7 mouse cellular contexts compared by ENCODE assay signal in the genomic region with DNA sequence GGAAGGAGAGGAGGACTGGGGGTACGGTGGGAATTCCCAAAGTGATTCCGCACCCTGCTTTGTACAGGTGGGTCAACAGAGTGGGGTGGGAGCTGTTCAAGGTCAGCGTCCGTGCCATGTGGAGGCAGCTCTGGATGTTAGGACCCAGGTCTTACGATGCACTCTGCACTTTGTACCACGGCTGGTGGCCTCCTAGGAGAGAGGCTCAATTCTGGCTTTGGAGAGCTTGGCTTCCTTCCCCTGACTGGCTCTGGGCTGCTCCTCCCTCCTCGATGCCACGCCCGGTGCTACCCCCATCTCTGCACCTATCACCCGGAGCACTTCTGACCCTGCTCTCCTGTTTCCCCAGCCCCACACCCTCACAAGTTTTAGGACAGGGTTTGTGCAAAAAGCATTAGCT. TPM values are rescaled to one million over a fixed set of nuclear protein-coding genes. Genes with fewer than 3 reads are reported as not detected.
A peak's percentile ranks its signal among the peaks of the same experiment; 100 is the strongest.
DNase-seq lines count a peak whose midpoint lies in the region; ATAC-seq and TF ChIP-seq lines count a peak whose summit lies in the region.

No protein-coding gene starts in this region.

- DNase-seq in spleen, adult 2 months (ENCODE audit: low read depth in 1 of 2, low spot score in 2 of 2), result no peak
- DNase-seq in spleen, postnatal 36 days (ENCODE audit: low spot score in 2 of 2), result no peak
- no peak for DNase-seq in forebrain, embryonic 11.5 days (ENCODE audit: low spot score)
- peak; percentile 56 for DNase-seq in kidney, postnatal 10 days
- DNase-seq in natural killer cell, adult 2 months (ENCODE audit: low spot score in 2 of 2), result no peak
- DNase-seq in layer of hippocampus, adult 18-20 months (ENCODE audit: low spot score in 2 of 2), result no peak

- peak overlapping the region; percentile 83 for H3K9ac ChIP-seq in forebrain, embryonic 11.5 days (ENCODE audit: low read length)
- peak overlapping the region; percentile 97 for H3K9ac ChIP-seq in midbrain, embryonic 15.5 days

- no peak for TF ChIP-seq CTCF in spleen, adult 2 months (IDR thresholded peaks at IDR 0.05; ENCODE audit: extremely low read depth, insufficient read depth, insufficient read length, insufficient replicate concordance)

- TF ChIP-seq POLR2A in spleen, adult 2 months (IDR thresholded peaks at IDR 0.05; ENCODE audit: low read depth, low read length), result no peak

- H3K4me3 ChIP-seq in spleen, adult 2 months (ENCODE audit: extremely low read depth, insufficient read depth, insufficient read length), result peak overlapping the region; percentile 24
- peak overlapping the region; percentile 77 for H3K4me3 ChIP-seq in forebrain, embryonic 11.5 days (ENCODE audit: low read depth, low read length)
- H3K4me3 ChIP-seq in midbrain, embryonic 15.5 days, result peak overlapping the region; percentile 88

- 15% methylated on average over 10 of the region's 10 CpGs for WGBS in spleen, adult 2 months
- WGBS in forebrain, embryonic 11.5 days, result 9% methylated on average over 10 of the region's 10 CpGs
- WGBS in midbrain, embryonic 15.5 days, result 2% methylated on average over 10 of the region's 10 CpGs

- H3K4me1 ChIP-seq in spleen, adult 2 months (ENCODE audit: control insufficient read depth, insufficient read depth, insufficient read length), result peaks cover 7% of the 10 kb centered on the region; the same call in 1 of the 2 replicates
- peaks cover 2% of the 10 kb centered on the region; the same call in 1 of the 2 replicates for H3K4me1 ChIP-seq in forebrain, embryonic 11.5 days (replicated peaks; ENCODE audit: control insufficient read depth, insufficient read depth, low read length)
- H3K4me1 ChIP-seq in midbrain, embryonic 15.5 days, result peaks cover 15% of the 10 kb centered on the region

- ATAC-seq in forebrain, embryonic 11.5 days (replicated peaks; ENCODE audit: low FRiP score), result peak; percentile 53; the same call in 1 of the 2 replicates
- ATAC-seq in midbrain, embryonic 15.5 days (replicated peaks), result peak; percentile 51

- no peaks in the 10 kb centered on the region for H3K9me3 ChIP-seq in forebrain, embryonic 11.5 days (ENCODE audit: control insufficient read depth, low read length)
- H3K9me3 ChIP-seq in midbrain, embryonic 15.5 days, result no peaks in the 10 kb centered on the region

- H3K36me3 ChIP-seq in spleen, adult 2 months (ENCODE audit: control insufficient read depth, insufficient read depth, low read length), result no peaks in the 10 kb centered on the region
- no peaks in the 10 kb centered on the region for H3K36me3 ChIP-seq in forebrain, embryonic 11.5 days (ENCODE audit: control insufficient read depth, insufficient read depth, low read length)
- H3K36me3 ChIP-seq in midbrain, embryonic 15.5 days (replicated peaks), result peaks cover 5% of the 10 kb centered on the region; the same call in 1 of the 2 replicates

- H3K27me3 ChIP-seq in spleen, adult 2 months (ENCODE audit: control insufficient read depth, insufficient read depth, low read length), result no peaks in the 10 kb centered on the region
- no peaks in the 10 kb centered on the region for H3K27me3 ChIP-seq in forebrain, embryonic 11.5 days (ENCODE audit: control insufficient read depth, insufficient read depth, low read length)
- no peaks in the 10 kb centered on the region for H3K27me3 ChIP-seq in midbrain, embryonic 15.5 days (replicated peaks)

- H3K4me2 ChIP-seq in forebrain, embryonic 11.5 days (ENCODE audit: low read depth, low read length, severe bottlenecking), result peak overlapping the region; percentile 71
- H3K4me2 ChIP-seq in midbrain, embryonic 15.5 days, result peak overlapping the region; percentile 86

- no peak overlapping the region for H3K27ac ChIP-seq in spleen, adult 2 months (ENCODE audit: insufficient read depth, low read length)
- no peak overlapping the region for H3K27ac ChIP-seq in forebrain, embryonic 11.5 days (ENCODE audit: low read depth, low read length)
- peak overlapping the region; percentile 88 for H3K27ac ChIP-seq in midbrain, embryonic 15.5 days

RNA-seq across cellular contexts. Expression of a gene that starts 0.8 kb away (rescaled TPM):
- polyA plus RNA-seq in spleen, adult 2 months (2012; rRNA removed), result 12.0 and 21.0 TPM in 2 replicates
- 77.5 and 80.0 TPM in 2 replicates for polyA plus RNA-seq in forebrain, embryonic 11.5 days (2014; fragmentation: Nextera tagmentation; extraction: Ambion mirVana)
- 150 and 152 TPM in 2 replicates for polyA plus RNA-seq in midbrain, embryonic 15.5 days (2015; fragmentation: Nextera tagmentation; extraction: Ambion mirVana)
- 10 to 100 TPM; 90.6 to 97.0 TPM for total RNA-seq in layer of hippocampus, adult 18-20 months (2021)

RNA-seq across cellular contexts. Expression of a gene that starts 20.6 kb away (rescaled TPM):
- 12.9 and 13.8 TPM in 2 replicates for polyA plus RNA-seq in spleen, adult 2 months (2012; rRNA removed)
- polyA plus RNA-seq in forebrain, embryonic 11.5 days (2014; fragmentation: Nextera tagmentation; extraction: Ambion mirVana), result 54.7 and 61.3 TPM in 2 replicates
- polyA plus RNA-seq in midbrain, embryonic 15.5 days (2015; fragmentation: Nextera tagmentation; extraction: Ambion mirVana), result 58.2 and 59.7 TPM in 2 replicates
- 10 to 100 TPM; 37.1 to 37.2 TPM for total RNA-seq in layer of hippocampus, adult 18-20 months (2021)

RNA-seq across cellular contexts. Expression of a gene that starts 25.2 kb away (rescaled TPM):
- polyA plus RNA-seq in spleen, adult 2 months (2012; rRNA removed), result 21.3 and 25.3 TPM in 2 replicates
- polyA plus RNA-seq in forebrain, embryonic 11.5 days (2014; fragmentation: Nextera tagmentation; extraction: Ambion mirVana), result 56.1 and 57.4 TPM in 2 replicates
- 63.6 and 66.8 TPM in 2 replicates for polyA plus RNA-seq in midbrain, embryonic 15.5 days (2015; fragmentation: Nextera tagmentation; extraction: Ambion mirVana)
- 10 to 100 TPM; 88.6 to 99.8 TPM for total RNA-seq in layer of hippocampus, adult 18-20 months (2021)

Comparison
In these comparisons a context has a peak if more than half of its experiments do, and no peak if none do; other contexts are left out.
1. H3K4me3 ChIP-seq: peak in every context shown above with its lines; median percentile 88 in midbrain, embryonic 15.5 days; 77 in forebrain, embryonic 11.5 days; 24 in spleen, adult 2 months.